8 mouse cellular contexts compared by ENCODE assay signal in the genomic region with DNA sequence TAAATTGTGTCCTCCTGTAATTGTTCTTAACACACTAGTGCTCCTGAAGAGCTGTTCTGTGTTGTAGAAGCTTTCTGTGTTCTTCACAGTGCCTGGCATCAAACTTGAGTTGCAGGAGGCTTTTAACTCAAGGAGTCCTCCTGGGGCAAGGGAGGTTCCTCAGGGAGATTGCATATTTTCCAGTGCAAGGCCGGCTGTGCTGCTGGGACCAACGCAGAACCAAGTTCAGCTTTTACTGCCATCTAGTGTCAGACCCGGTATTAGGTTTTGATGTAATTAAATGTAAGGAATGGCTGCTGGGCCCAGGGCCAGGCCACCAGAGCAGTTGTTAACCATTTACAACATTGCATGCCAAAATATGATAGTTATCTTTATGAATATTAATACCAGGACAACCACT.
DNase-seq lines count a peak whose midpoint lies in the region; ATAC-seq and TF ChIP-seq lines count a peak whose summit lies in the region.

No protein-coding gene starts in this region.

- no peaks in the 10 kb centered on the region for H3K36me3 ChIP-seq in G1E (replicated peaks)
- H3K36me3 ChIP-seq in kidney, embryonic 16.5 days (ENCODE audit: insufficient read depth, low read length): no peaks in the 10 kb centered on the region
- no peaks in the 10 kb centered on the region for H3K36me3 ChIP-seq in liver, embryonic 11.5 days (ENCODE audit: control insufficient read depth, insufficient read depth, low read length)

- peaks cover 16% of the 10 kb centered on the region for H3K27me3 ChIP-seq in G1E (ENCODE audit: insufficient read depth, low read length)
- no peaks in the 10 kb centered on the region for H3K27me3 ChIP-seq in cerebellum, adult 2 months (ENCODE audit: control insufficient read depth, insufficient read depth, low read length)
- no peaks in the 10 kb centered on the region for H3K27me3 ChIP-seq in kidney, embryonic 16.5 days (ENCODE audit: insufficient read depth, low read length)
- H3K27me3 ChIP-seq in liver, embryonic 11.5 days (replicated peaks; ENCODE audit: control insufficient read depth, insufficient read depth, low read length): no peaks in the 10 kb centered on the region

- peak; percentile 54 for ATAC-seq in G1E (ENCODE audit: extremely low read depth, insufficient number of reproducible peaks, low FRiP score, poor library complexity, severe bottlenecking)
- ATAC-seq in kidney, embryonic 16.5 days (ENCODE audit: low FRiP score, low TSS enrichment): peak; percentile 72
- no peak for ATAC-seq in liver, embryonic 11.5 days (replicated peaks; ENCODE audit: low FRiP score)

- WGBS in cerebellum, adult 2 months: under 1% methylated on average over 3 of the region's 3 CpGs
- WGBS in kidney, embryonic 16.5 days: under 1% methylated on average over 3 of the region's 3 CpGs
- 2% methylated on average over 3 of the region's 3 CpGs for WGBS in liver, embryonic 11.5 days

- H3K9ac ChIP-seq in kidney, embryonic 16.5 days (replicated peaks; ENCODE audit: low read length): no peak overlapping the region
- H3K9ac ChIP-seq in liver, embryonic 11.5 days (ENCODE audit: low read depth, low read length): no peak overlapping the region

- TF ChIP-seq POLR2A in cerebellum, adult 2 months (IDR thresholded peaks at IDR 0.05; ENCODE audit: borderline replicate concordance, insufficient read depth, low read length): no peak

- no peak overlapping the region for H3K27ac ChIP-seq in cerebellum, adult 2 months (ENCODE audit: insufficient read depth, low read length)
- 0 out of 2 replicates have a peak overlapping the region, but pooled peaks have one; percentile 55 for H3K27ac ChIP-seq in kidney, embryonic 16.5 days (ENCODE audit: low read length)
- H3K27ac ChIP-seq in liver, embryonic 11.5 days (ENCODE audit: low read depth, low read length): no peak overlapping the region

- DNase-seq in CD4-positive helper T cell, adult 2 months (ENCODE audit: low read depth, low spot score): peak; percentile 61
- DNase-seq in G1E (ENCODE audit: low spot score): peak; percentile 40
- DNase-seq in cerebellum, adult 2 months: peak; percentile 48 to 68
- peak; percentile 10 to 17 for DNase-seq in frontal cortex, postnatal 25 days (ENCODE audit: low spot score in 2 of 2)
- DNase-seq in liver, embryonic 11.5 days (ENCODE audit: low spot score): peak; percentile 39
- DNase-seq in retina, adult 2 months (ENCODE audit: low read depth, low spot score): peak; percentile 50
- peak; percentile 44 for DNase-seq in yolk sac, embryonic 10.5 days (ENCODE audit: low spot score)

- no peak for TF ChIP-seq CTCF in G1E (IDR thresholded peaks at IDR 0.05; ENCODE audit: low read depth, low read length)
- peak; percentile 74 for TF ChIP-seq CTCF in cerebellum, adult 2 months (IDR thresholded peaks at IDR 0.05; ENCODE audit: borderline replicate concordance, insufficient read depth, low read depth, low read length)

- H3K9me3 ChIP-seq in G1E (replicated peaks): no peaks in the 10 kb centered on the region
- no peaks in the 10 kb centered on the region for H3K9me3 ChIP-seq in kidney, embryonic 16.5 days (ENCODE audit: low read length)
- no peaks in the 10 kb centered on the region for H3K9me3 ChIP-seq in liver, embryonic 11.5 days (ENCODE audit: control insufficient read depth, low read length)

- H3K4me1 ChIP-seq in G1E (ENCODE audit: insufficient read depth, low read depth, low read length): peaks cover 4% of the 10 kb centered on the region
- no peaks in the 10 kb centered on the region for H3K4me1 ChIP-seq in cerebellum, adult 2 months (ENCODE audit: control insufficient read depth, insufficient read depth, low read length)
- H3K4me1 ChIP-seq in kidney, embryonic 16.5 days (ENCODE audit: insufficient read depth, low read length): peaks cover 28% of the 10 kb centered on the region
- H3K4me1 ChIP-seq in liver, embryonic 11.5 days (replicated peaks; ENCODE audit: control insufficient read depth, insufficient read depth, low read length): no peaks in the 10 kb centered on the region

- H3K4me2 ChIP-seq in kidney, embryonic 16.5 days (replicated peaks; ENCODE audit: low read depth, low read length): no peak overlapping the region
- H3K4me2 ChIP-seq in liver, embryonic 11.5 days: no peak overlapping the region

- no peak overlapping the region for H3K4me3 ChIP-seq in G1E (ENCODE audit: low read depth, low read length)
- H3K4me3 ChIP-seq in cerebellum, adult 2 months (replicated peaks; ENCODE audit: insufficient read depth, low read depth, low read length): no peak overlapping the region
- H3K4me3 ChIP-seq in kidney, embryonic 16.5 days (ENCODE audit: low read length): no peak overlapping the region
- no peak overlapping the region for H3K4me3 ChIP-seq in liver, embryonic 11.5 days (ENCODE audit: low read depth, low read length)
